Mouse (Mus musculus): ENCODE results near the gene Ppfibp1.

GRCm38 (mm10) chr6:146946327-146947029, 58.2 kb downstream of the Ppfibp1 start:
- TF ChIP-seq E2F4 (IDR thresholded peaks at IDR 0.05; ENCODE audit: insufficient replicate concordance, low read depth, low read length) = no peak
- TF ChIP-seq TBP (conservative IDR thresholded peaks at IDR 0.05; ENCODE audit: low read depth, low read length) = no peak
- no peak for TF ChIP-seq ZNF384 (IDR thresholded peaks at IDR 0.05; ENCODE audit: low read depth, low read length)
- TF ChIP-seq ZKSCAN1 (IDR thresholded peaks at IDR 0.05; ENCODE audit: borderline replicate concordance, low read depth, low read length) = no peak
- no peak for TF ChIP-seq POLR2A (IDR thresholded peaks at IDR 0.05; ENCODE audit: low read depth, low read length)
- TF ChIP-seq CTCF (conservative IDR thresholded peaks at IDR 0.05 in 1 of 2, IDR thresholded peaks at IDR 0.05 in 1 of 2; ENCODE audit: low read depth in 2 of 2, low read length in 2 of 2) = no peak
- no peak for TF ChIP-seq SMC3 (IDR thresholded peaks at IDR 0.05; ENCODE audit: low read depth, low read length)
- TF ChIP-seq HCFC1 (IDR thresholded peaks at IDR 0.05; ENCODE audit: low read depth, low read length) = no peak
- TF ChIP-seq ZMIZ1 (IDR thresholded peaks at IDR 0.05; ENCODE audit: low read depth, low read length) = no peak
- TF ChIP-seq MAX (IDR thresholded peaks at IDR 0.05; ENCODE audit: low read length) = no peak
